Mouse (Mus musculus): ENCODE data around the gene Robo2. TPM values are rescaled to one million over a fixed set of nuclear protein-coding genes. Genes with fewer than 3 reads are reported as not detected.

The Robo2 gene
- polyA plus RNA-seq, 3 experiments from 2014 or later: 0.18 to 0.19 TPM; not detected in 1

GRCm38 (mm10) chr16:74321666-74322371 is 89.8 kb downstream of the Robo2 start:
- no peak for ATAC-seq

GRCm38 (mm10) chr16:74316150-74316549 is 95.5 kb downstream of the Robo2 start:
- ATAC-seq: no peak

- ATAC-seq: no peak
Measured at GRCm38 (mm10) chr16:74313222-74313621, 98.4 kb downstream of the Robo2 start.

GRCm38 (mm10) chr16:74307543-74307887 is 104.1 kb downstream of the Robo2 start:
- ATAC-seq: no peak

GRCm38 (mm10) chr16:74306876-74307542 is 104.6 kb downstream of the Robo2 start:
- ATAC-seq: no peak

GRCm38 (mm10) chr16:74287878-74288277 is 123.7 kb downstream of the Robo2 start:
- ATAC-seq: no peak

GRCm38 (mm10) chr16:74282549-74282948 is 129.1 kb downstream of the Robo2 start:
- no peak for ATAC-seq

GRCm38 (mm10) chr16:74276855-74277573 is 134.6 kb downstream of the Robo2 start:
- ATAC-seq: no peak

GRCm38 (mm10) chr16:74274596-74274995 is 137.0 kb downstream of the Robo2 start:
- ATAC-seq: no peak

- ATAC-seq: no peak
Measured at GRCm38 (mm10) chr16:74272993-74273392, 138.6 kb downstream of the Robo2 start.

GRCm38 (mm10) chr16:74258241-74258640 is 153.4 kb downstream of the Robo2 start:
- ATAC-seq: no peak

- ATAC-seq: no peak
Measured at GRCm38 (mm10) chr16:74244452-74244851, 167.2 kb downstream of the Robo2 start.

- ATAC-seq: no peak
Measured at GRCm38 (mm10) chr16:74241534-74241933, 170.1 kb downstream of the Robo2 start.

GRCm38 (mm10) chr16:74237411-74237930 is 174.2 kb downstream of the Robo2 start:
- ATAC-seq: no peak

- ATAC-seq: no peak
Measured at GRCm38 (mm10) chr16:74234393-74235059, 177.1 kb downstream of the Robo2 start.

- ATAC-seq: no peak
Measured at GRCm38 (mm10) chr16:74233596-74233995, 178.0 kb downstream of the Robo2 start.

GRCm38 (mm10) chr16:74227285-74227684 is 184.3 kb downstream of the Robo2 start:
- ATAC-seq: no peak

- no peak for ATAC-seq
Measured at GRCm38 (mm10) chr16:74225423-74226272, 186.0 kb downstream of the Robo2 start.

GRCm38 (mm10) chr16:74222501-74222900 is 189.1 kb downstream of the Robo2 start:
- no peak for ATAC-seq

GRCm38 (mm10) chr16:74216879-74217415 is 194.7 kb downstream of the Robo2 start:
- no peak for ATAC-seq

GRCm38 (mm10) chr16:74215791-74216190 is 195.8 kb downstream of the Robo2 start:
- no peak for ATAC-seq

GRCm38 (mm10) chr16:74200705-74201104 is 210.9 kb downstream of the Robo2 start:
- no peak for ATAC-seq

Measured in inflammation-experienced regulatory T-cells, adult 6 months (primary cell).